Mouse (Mus musculus): ENCODE measurements around the gene Spag8.

Gene Spag8

GRCm38 (mm10) chr4:43653161-43654015 lies at the start of gene Spag8:
Gene Spag8 (minus strand): TSS chr4:43653594.
- WGBS: 19% methylated on average over 24 of the region's 24 CpGs

- 93% methylated on average over 6 of the region's 6 CpGs for WGBS
Observed at GRCm38 (mm10) chr4:43700707-43701106, 47.3 kb upstream of the Spag8 start, which contains the start of gene Olfr70. Gene Olfr70 (minus strand): TSS chr4:43700807.

- 57% methylated on average over 13 of the region's 13 CpGs for WGBS
Observed at GRCm38 (mm10) chr4:43696561-43696960, 43.2 kb upstream of the Spag8 start.

- 32% methylated on average over 9 of the region's 9 CpGs for WGBS
Observed at GRCm38 (mm10) chr4:43695249-43695671, 41.9 kb upstream of the Spag8 start.

- WGBS: 94% methylated on average over 1 of the region's 1 CpGs
Observed at GRCm38 (mm10) chr4:43694439-43695248, 41.2 kb upstream of the Spag8 start.

- 79% methylated on average over 5 of the region's 5 CpGs for WGBS
Observed at GRCm38 (mm10) chr4:43693806-43694241, 40.4 kb upstream of the Spag8 start.

GRCm38 (mm10) chr4:43691026-43691425 lies 37.6 kb upstream of the Spag8 start:
- WGBS: 36% methylated on average over 5 of the region's 5 CpGs

- 81% methylated on average over 17 of the region's 17 CpGs for WGBS
Observed at GRCm38 (mm10) chr4:43690021-43690420, 36.6 kb upstream of the Spag8 start.

GRCm38 (mm10) chr4:43679416-43680043 lies 26.1 kb upstream of the Spag8 start:
- 92% methylated on average over 7 of the region's 7 CpGs for WGBS

- 72% methylated on average over 6 of the region's 6 CpGs for WGBS
Observed at GRCm38 (mm10) chr4:43678541-43678940, 25.1 kb upstream of the Spag8 start.

GRCm38 (mm10) chr4:43675608-43676007 lies 22.2 kb upstream of the Spag8 start:
- 83% methylated on average over 4 of the region's 4 CpGs for WGBS

GRCm38 (mm10) chr4:43674974-43675373 lies 21.6 kb upstream of the Spag8 start:
- 84% methylated on average over 5 of the region's 5 CpGs for WGBS

GRCm38 (mm10) chr4:43673703-43674102 lies 20.3 kb upstream of the Spag8 start:
- 84% methylated on average over 8 of the region's 8 CpGs for WGBS

- 10% methylated on average over 2 of the region's 2 CpGs for WGBS
Observed at GRCm38 (mm10) chr4:43672070-43672469, 18.7 kb upstream of the Spag8 start.

GRCm38 (mm10) chr4:43669428-43669794 lies 16.0 kb upstream of the Spag8 start:
- under 1% methylated on average over 23 of the region's 25 CpGs for WGBS

GRCm38 (mm10) chr4:43668782-43669427 lies 15.5 kb upstream of the Spag8 start, which contains the start of the genes Tmem8b and Fam221b:
Gene Tmem8b (plus strand): TSS chr4:43668971.
Gene Fam221b (minus strand): TSS chr4:43669145.
- 2% methylated on average over 40 of the region's 41 CpGs for WGBS

GRCm38 (mm10) chr4:43666412-43666811 lies 13.0 kb upstream of the Spag8 start:
- 37% methylated on average over 4 of the region's 4 CpGs for WGBS

- 31% methylated on average over 4 of the region's 4 CpGs for WGBS
Observed at GRCm38 (mm10) chr4:43657146-43657545, 3.8 kb upstream of the Spag8 start.

GRCm38 (mm10) chr4:43656339-43657109 lies 3.1 kb upstream of the Spag8 start, which contains the start of gene Hint2:
Gene Hint2 (minus strand): TSS chr4:43656466.
- WGBS: under 1% methylated on average over 34 of the region's 34 CpGs

GRCm38 (mm10) chr4:43655656-43656338 lies 2.4 kb upstream of the Spag8 start:
- WGBS: 3% methylated on average over 34 of the region's 34 CpGs
